Mouse (Mus musculus): ENCODE measurements around the gene Tbx10. TPM values are rescaled to one million over a fixed set of nuclear protein-coding genes. Genes with fewer than 3 reads are reported as not detected.
"Not testable (repeated sequence)": the region's sequence is repeated elsewhere in the genome, so short reads cannot be mapped to it uniquely, and the experiment has no call there.

Tbx10 gene
- polyA plus RNA-seq, 1 experiment: not detected

GRCm38 (mm10) chr19:3972229-3972628 is 20.3 kb upstream of the Tbx10 start, which contains the start of gene Aldh3b2:
TSS of gene Aldh3b2 (plus strand) at chr19:3972328.
- peak; percentile 86 for DNase-seq (ENCODE audit: low read depth, low spot score)

DNA sequence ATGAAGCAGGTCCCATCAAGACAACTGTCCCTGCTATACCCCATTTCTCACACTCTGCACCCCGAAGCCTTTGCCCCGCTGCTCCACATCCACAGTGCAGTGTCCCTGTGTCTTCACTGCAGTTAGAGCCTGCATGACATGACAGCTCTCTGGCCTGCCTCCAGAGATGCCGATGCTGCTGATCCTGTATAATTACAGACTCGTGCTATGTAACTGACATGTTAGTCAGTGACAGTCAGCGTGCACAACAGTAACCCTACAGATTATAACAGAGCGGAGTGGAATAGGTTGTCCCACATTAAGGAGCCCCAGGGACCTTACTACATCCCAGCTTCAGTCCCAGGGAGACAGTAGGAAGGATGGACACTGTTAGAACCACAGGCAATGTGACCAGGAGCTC is 17.9 kb upstream of the Tbx10 start:
- DNase-seq (ENCODE audit: low read depth, low spot score): not testable (repeated sequence)
- WGBS: 90% methylated on average over 6 of the region's 6 CpGs

More at GRCm38 (mm10) chr19:3972229-3972628, 20.3 kb upstream of the Tbx10 start, which contains the start of gene Aldh3b2:
- WGBS: 14% methylated on average over 9 of the region's 9 CpGs

GRCm38 (mm10) chr19:3975866-3976265 is 16.7 kb upstream of the Tbx10 start:
- DNase-seq (ENCODE audit: low read depth, low spot score): no peak
- WGBS: 29% methylated on average over 2 of the region's 2 CpGs

DNA sequence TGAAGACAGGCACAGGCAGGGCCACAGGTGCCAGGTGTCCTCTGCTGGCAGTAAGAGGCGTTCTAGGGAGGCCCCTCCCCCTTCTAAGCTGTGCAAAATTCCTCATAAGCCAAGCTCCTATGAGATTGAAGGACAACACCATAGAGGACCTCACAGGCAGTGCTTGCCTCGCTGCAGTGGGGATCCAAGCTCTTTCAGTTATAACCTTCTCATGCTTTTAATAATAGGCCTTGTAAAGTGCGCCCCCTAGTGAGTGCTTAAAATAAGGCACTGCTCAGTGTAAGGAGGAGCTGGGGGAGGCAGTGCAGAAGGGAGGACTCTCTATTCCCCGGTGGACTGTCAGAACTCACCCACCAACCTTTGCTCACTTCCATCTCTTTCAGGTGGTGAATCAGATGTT is 12.2 kb upstream of the Tbx10 start:
- peak; percentile 75 for DNase-seq (ENCODE audit: low read depth, low spot score)
- 4% methylated on average over 4 of the region's 4 CpGs for WGBS

- WGBS: 69% methylated on average over 9 of the region's 9 CpGs
- no peak for DNase-seq (ENCODE audit: low read depth, low spot score)
Observed at GRCm38 (mm10) chr19:3980917-3981316, 11.6 kb upstream of the Tbx10 start.

DNA sequence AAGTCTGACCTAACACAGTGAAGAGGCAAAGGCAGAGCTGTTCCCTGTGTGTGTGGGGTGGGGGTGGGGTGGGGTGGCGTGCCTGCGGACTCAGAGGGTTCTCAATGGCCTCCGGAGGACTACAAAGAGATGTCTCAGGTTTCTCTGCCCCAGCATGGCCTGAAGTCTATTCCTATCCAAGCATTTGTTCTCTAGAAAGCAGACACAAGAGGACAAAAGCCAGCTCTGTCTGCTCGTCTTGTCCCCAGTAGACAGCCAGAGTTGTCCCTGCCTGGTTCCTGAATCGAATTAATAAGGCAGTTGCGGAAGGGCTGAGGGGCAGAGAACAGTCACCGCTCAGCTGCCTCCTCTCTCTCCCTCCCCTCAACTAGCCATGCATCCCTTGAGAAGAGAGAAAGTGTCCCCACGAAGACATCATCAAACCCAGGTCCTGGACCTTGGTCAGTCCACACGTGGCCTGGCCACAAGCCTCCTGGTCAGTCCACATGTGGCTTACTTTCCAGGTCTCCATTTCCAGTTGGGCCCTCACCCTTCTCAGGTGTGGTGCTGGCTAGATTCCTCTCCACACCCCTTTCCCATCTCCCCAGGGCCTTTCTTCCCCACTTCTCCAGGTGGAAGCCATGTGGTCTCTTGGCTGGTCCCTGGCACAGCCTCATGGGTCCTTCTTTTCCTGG is 8.9 kb upstream of the Tbx10 start:
- WGBS: 72% methylated on average over 9 of the region's 9 CpGs
- DNase-seq (ENCODE audit: low read depth, low spot score): no peak

DNA sequence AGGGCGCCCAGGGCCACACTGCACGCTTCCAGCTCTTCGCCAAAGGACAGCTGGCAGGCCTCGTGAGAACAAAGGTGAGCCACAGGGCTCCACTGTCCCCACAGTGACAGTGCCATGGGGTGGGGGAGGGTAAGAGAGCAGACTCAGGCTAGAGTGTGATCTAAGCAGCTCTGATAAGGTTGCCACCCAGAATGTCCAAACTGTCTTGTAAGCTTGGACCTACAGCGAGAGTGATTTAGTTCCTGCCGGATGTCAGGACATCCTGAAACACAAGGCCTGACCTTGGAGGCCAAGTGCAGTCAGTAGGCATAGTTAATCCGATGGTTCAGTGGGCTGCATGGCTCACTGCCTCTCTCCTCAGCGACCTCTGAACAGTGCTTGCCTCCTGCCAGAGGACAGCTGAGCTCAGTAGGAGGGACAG is 7.3 kb upstream of the Tbx10 start:
- no peak for DNase-seq (ENCODE audit: low read depth, low spot score)
- 59% methylated on average over 8 of the region's 8 CpGs for WGBS

DNA sequence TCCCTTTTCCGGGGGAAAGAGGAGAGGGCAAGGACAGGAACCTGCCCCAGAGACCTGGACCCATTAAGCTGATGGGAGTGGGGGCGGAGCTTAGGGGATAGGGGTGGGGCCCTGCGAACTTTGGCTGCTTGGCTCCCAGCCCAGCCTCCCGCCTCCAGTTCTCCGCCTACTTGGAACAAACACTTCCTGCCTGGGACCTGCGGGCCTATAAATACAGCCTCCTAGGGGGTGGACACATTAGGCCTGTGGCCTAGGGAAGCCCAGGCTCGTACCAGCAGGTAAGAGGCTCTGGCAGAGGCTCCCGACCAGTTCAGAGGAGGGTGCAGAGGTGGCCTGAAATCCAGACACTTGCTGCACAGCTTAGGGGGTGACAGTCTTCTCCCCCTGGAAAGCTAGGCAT is 6.2 kb upstream of the Tbx10 start, which contains the start of gene Acy3:
Gene Acy3, plus strand, starts transcription at position 237 of the 400 bp plus-strand sequence.
- 3% methylated on average over 8 of the region's 8 CpGs for WGBS
- DNase-seq (ENCODE audit: low read depth, low spot score): peak; percentile 73

- WGBS: 91% methylated on average over 14 of the region's 14 CpGs
Observed at GRCm38 (mm10) chr19:3988066-3988465, 4.5 kb upstream of the Tbx10 start.

GRCm38 (mm10) chr19:3988750-3989149 is 3.8 kb upstream of the Tbx10 start:
- WGBS: 88% methylated on average over 4 of the region's 4 CpGs
- DNase-seq (ENCODE audit: low read depth, low spot score): no peak

More at GRCm38 (mm10) chr19:3988066-3988465, 4.5 kb upstream of the Tbx10 start:
- DNase-seq (ENCODE audit: low read depth, low spot score): no peak

DNA sequence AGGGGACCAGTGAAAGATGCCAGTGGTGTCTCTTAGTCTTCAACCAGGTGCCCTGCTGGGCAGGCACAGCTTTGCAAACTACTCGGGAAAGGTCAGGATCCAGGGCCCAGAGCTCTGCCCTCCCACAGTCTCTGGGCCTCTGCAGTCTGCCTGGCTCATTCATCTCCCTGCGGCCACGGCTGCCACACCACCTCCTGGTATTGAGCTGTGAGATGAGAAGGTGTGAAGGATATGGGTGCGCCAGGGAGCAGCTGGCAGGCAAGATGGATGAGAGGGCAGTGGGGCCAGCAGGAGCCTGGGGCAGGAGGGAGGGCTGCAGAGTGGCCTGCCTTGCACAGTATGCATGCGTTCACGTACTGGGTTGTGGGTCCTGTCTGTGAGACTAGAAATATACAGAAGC is 1.7 kb upstream of the Tbx10 start:
- DNase-seq (ENCODE audit: low read depth, low spot score): no peak
- 67% methylated on average over 6 of the region's 6 CpGs for WGBS

- WGBS: 96% methylated on average over 3 of the region's 3 CpGs
- no peak for DNase-seq (ENCODE audit: low read depth, low spot score)
Observed at GRCm38 (mm10) chr19:3991562-3991961, 990 bp upstream of the Tbx10 start.

GRCm38 (mm10) chr19:3991966-3992365 is 586 bp upstream of the Tbx10 start:
- WGBS: 89% methylated on average over 3 of the region's 3 CpGs

GRCm38 (mm10) chr19:3994932-3995331 is 2.4 kb downstream of the Tbx10 start:
- no peak for DNase-seq (ENCODE audit: low read depth, low spot score)
- WGBS: 52% methylated on average over 6 of the region's 6 CpGs

More at GRCm38 (mm10) chr19:3991966-3992365, 586 bp upstream of the Tbx10 start:
- no peak for DNase-seq (ENCODE audit: low read depth, low spot score)

GRCm38 (mm10) chr19:3995505-3995904 is 3.0 kb downstream of the Tbx10 start:
- DNase-seq (ENCODE audit: low read depth, low spot score): no peak
- 76% methylated on average over 3 of the region's 3 CpGs for WGBS

DNA sequence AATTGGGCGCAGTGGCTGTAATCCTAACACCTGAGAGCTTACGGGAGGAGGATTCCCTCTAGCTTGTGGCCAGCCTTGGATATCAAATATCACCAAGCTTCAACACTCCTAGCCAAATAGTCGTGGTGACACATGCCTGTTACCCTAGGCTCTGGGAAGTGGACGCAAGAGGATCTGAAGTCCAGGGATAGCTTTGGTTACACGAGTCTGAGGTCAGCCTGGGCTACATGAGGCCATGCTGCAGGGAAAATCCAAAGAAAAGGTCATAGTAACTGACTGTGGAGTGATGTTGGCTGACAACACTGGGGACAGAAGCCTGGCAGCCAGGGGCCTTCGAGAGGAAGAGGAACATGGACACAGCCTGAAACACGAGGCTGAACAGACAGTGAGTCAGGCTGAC is 3.6 kb downstream of the Tbx10 start:
- DNase-seq (ENCODE audit: low read depth, low spot score): no peak
- WGBS: 65% methylated on average over 7 of the region's 7 CpGs

DNA sequence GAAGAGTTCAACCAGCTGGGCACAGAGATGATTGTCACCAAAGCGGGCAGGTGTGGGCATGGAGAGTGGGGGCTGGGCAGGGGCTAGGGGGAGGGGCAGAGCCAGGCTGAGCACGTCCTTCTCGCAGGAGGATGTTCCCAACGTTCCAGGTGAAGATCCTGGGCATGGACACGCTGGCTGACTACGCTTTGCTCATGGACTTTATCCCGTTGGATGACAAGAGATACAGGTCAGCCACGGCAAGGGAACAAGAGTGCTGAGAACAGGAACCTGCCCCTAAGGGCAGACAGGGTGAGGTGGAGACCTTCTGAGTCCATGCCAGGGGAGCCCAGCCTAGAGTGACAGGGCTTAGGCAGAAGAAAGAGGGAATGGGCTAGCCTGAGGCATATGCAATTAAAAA is 4.2 kb downstream of the Tbx10 start:
- 68% methylated on average over 8 of the region's 8 CpGs for WGBS
- DNase-seq (ENCODE audit: low read depth, low spot score): no peak

DNA sequence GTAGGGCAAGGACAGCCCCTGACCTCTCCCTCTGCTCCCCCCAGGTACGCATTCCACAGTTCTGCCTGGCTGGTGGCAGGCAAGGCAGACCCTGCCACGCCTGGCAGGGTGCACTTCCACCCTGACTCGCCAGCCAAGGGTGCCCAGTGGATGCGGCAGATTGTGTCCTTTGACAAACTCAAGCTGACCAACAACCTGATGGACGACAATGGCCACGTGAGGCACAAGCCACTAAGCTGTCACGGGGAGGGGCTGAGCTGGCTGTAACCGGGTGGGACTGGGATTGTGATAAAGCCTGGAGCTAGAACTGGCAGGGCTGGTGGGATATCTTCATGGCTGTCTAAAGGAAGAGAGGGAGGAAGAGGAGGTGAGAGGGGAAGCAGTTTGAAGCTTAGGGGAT is 4.7 kb downstream of the Tbx10 start:
- no peak for DNase-seq (ENCODE audit: low read depth, low spot score)
- 37% methylated on average over 8 of the region's 8 CpGs for WGBS

DNA sequence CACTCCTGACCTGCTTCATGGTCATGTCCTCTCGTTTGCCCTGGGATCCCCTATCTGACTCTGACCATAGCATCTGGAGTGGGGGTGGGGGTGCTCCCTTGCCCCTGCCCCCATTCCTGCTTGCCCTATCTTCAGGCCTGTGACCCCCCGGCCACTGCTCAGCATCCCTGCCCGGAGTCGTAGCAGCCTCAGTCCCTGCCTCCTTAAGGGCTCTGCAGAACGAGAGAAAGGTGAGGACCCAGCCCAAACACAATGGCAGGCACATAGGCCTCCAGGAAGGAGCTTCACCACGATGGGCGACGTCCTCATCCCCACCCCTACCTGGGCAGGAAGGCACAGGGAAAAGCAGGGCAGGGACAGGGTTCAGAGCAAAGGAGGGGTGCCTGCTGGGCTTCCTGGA is 5.8 kb downstream of the Tbx10 start:
- WGBS: 81% methylated on average over 8 of the region's 8 CpGs

DNA sequence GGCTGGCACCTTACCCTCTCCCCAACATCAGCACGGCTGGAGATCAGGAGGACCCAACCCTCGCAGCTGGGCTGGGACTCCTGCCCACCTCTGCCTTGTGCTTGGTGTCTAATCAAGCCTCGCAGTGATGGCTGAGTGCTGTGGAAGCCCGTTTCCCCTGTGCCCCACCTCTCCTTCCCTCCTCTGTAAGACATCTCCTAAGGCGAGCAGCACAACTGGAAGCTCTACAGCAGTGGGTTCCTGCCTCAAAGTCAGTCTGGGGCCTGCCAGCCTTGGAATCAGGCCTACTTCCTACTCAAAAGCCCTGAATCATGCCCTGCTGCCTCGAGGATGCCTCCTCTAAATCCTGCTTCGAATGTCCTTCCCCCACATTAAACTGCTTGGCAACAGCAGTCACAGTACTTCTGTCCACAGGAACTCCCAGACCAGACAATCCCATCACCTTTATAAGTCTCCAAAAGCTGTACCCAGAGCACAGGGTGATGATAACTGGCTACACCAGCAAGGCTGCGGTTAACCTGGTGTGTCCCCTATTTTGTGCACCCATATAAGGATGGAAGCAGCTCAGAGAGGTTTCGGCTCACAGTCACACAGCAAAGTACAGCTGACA is 6.7 kb downstream of the Tbx10 start:
- no peak for DNase-seq (ENCODE audit: low read depth, low spot score)
- WGBS: 80% methylated on average over 9 of the region's 9 CpGs

More for the DNA sequence above, 5.8 kb downstream of the Tbx10 start:
- DNase-seq (ENCODE audit: low read depth, low spot score): no peak

Measured in large intestine, adult 2 months (tissue).